Mouse (Mus musculus) hindbrain, embryonic 11.5 days (tissue): ENCODE measurements at regions not wholly inside any gene's neighbourhood (a gene's known extent, or its start where the extent isn't known, plus 50 kb on each side); places are given as distances from the start of the nearest gene placed in this dataset.
A peak's percentile ranks its signal among the peaks of the same experiment; 100 is the strongest.

Experiments
- ATAC-seq: fragments of 200-750 bp; cut with Nextera tagmentation; 2 replicates; pipeline ENCODE4 v1.8.0; 2017; ENCODE audit warnings: mild to moderate bottlenecking, moderate TSS enrichment, moderate library complexity; ENCODE audit not compliant: low FRiP score
- DNase-seq: peaks from one replicate; pipeline ENCODE4 v3.0.0-alpha.2; 2015; ENCODE audit warnings: low spot score
- H3K27ac ChIP-seq: fragments of 300-500 bp; sonication (generic); 2 replicates; pipeline ENCODE4 v1.5.1; 2014; ENCODE audit warnings: mild to moderate bottlenecking, low read depth, low read length
- H3K27me3 ChIP-seq: fragments of 300-500 bp; sonication (generic); 2 replicates; pipeline ENCODE4 v1.6.1; 2014; ENCODE audit warnings: mild to moderate bottlenecking, low read length, moderate library complexity, mixed read lengths; ENCODE audit not compliant: control insufficient read depth, insufficient read depth
- H3K36me3 ChIP-seq: fragments of 300-500 bp; sonication (generic); 2 replicates; pipeline ENCODE4 v1.6.1; 2014; ENCODE audit warnings: mild to moderate bottlenecking, low read length, moderate library complexity, mixed read lengths; ENCODE audit not compliant: control insufficient read depth, insufficient read depth
- H3K4me1 ChIP-seq: fragments of 300-500 bp; sonication (generic); replicated peaks from 2 replicates; pipeline ENCODE4 v1.6.1; 2014; ENCODE audit warnings: low read length, mixed read lengths; ENCODE audit not compliant: control insufficient read depth, insufficient read depth
- H3K4me2 ChIP-seq: fragments of 300-500 bp; sonication (generic); replicated peaks from 2 replicates; pipeline ENCODE4 v1.6.1; 2014; ENCODE audit warnings: mild to moderate bottlenecking, low read depth, low read length
- H3K4me3 ChIP-seq: fragments of 300-500 bp; sonication (generic); 2 replicates; pipeline ENCODE4 v1.5.1; 2014; ENCODE audit warnings: low read depth, low read length
- H3K9ac ChIP-seq: fragments of 300-500 bp; sonication (generic); 2 replicates; pipeline ENCODE4 v1.6.1; 2014; ENCODE audit warnings: low read depth, low read length
- H3K9me3 ChIP-seq: fragments of 300-500 bp; sonication (generic); 2 replicates; pipeline ENCODE4 v1.6.1; 2016; ENCODE audit warnings: low read length; ENCODE audit not compliant: control insufficient read depth
- WGBS: fragments of 180-500 bp; shearing (Covaris S2); extraction: QIAGEN DNeasy Blood & Tissue Kit; methylation state at CpG from one replicate; pipeline ENCODE4 v1.1.7; 2014; 5-methylcytosine and 5-hydroxymethylcytosine counted together

- no peak for DNase-seq
- no peaks in the 10 kb centered on the region for H3K9me3 ChIP-seq
- no peaks in the 10 kb centered on the region for H3K27me3 ChIP-seq
- H3K9ac ChIP-seq, result no peak overlapping the region
- no peaks in the 10 kb centered on the region for H3K4me1 ChIP-seq
- H3K4me3 ChIP-seq, result no peak overlapping the region
- no peak overlapping the region for H3K4me2 ChIP-seq
- H3K36me3 ChIP-seq, result no peaks in the 10 kb centered on the region
- WGBS, result 59% methylated on average over 9 of the region's 9 CpGs
- no peak overlapping the region for H3K27ac ChIP-seq
- peak; percentile 78 for ATAC-seq
These were observed 126.2 kb downstream of the Gas1 start for GRCm38 (mm10) chr13:60050799-60051580.

- Histone ChIP-seq H3K27ac (no peak overlapping the region), H3K4me1 (no peaks in the 10 kb centered on the region), H3K4me3 (no peak overlapping the region), H3K9ac (no peak overlapping the region), H3K36me3 (no peaks in the 10 kb centered on the region), H3K27me3 (no peaks in the 10 kb centered on the region), H3K9me3 (no peaks in the 10 kb centered on the region), H3K4me2 (no peak overlapping the region)
- ATAC-seq (no peak), DNase-seq (no peak)
- WGBS, result 69% methylated on average over 3 of the region's 3 CpGs
These were observed 127.5 kb downstream of the Gas1 start for GRCm38 (mm10) chr13:60049703-60050102.

- no peak overlapping the region for H3K4me3 ChIP-seq
- no peak overlapping the region for H3K4me2 ChIP-seq
- H3K9ac ChIP-seq, result no peak overlapping the region
- no peak for ATAC-seq
- 72% methylated on average over 9 of the region's 9 CpGs for WGBS
- H3K27me3 ChIP-seq, result no peaks in the 10 kb centered on the region
- H3K36me3 ChIP-seq, result no peaks in the 10 kb centered on the region
- no peak overlapping the region for H3K27ac ChIP-seq
- no peaks in the 10 kb centered on the region for H3K9me3 ChIP-seq
- no peak for DNase-seq
- H3K4me1 ChIP-seq, result no peaks in the 10 kb centered on the region
These were observed 129.1 kb downstream of the Gas1 start for GRCm38 (mm10) chr13:60047791-60048730.

GRCm38 (mm10) chr13:60045752-60046151 is 131.4 kb downstream of the Gas1 start:
- H3K36me3 ChIP-seq, result no peaks in the 10 kb centered on the region
- H3K4me2 ChIP-seq, result no peak overlapping the region
- ATAC-seq (no peak), DNase-seq (no peak)
- no peaks in the 10 kb centered on the region for H3K9me3 ChIP-seq
- no peaks in the 10 kb centered on the region for H3K4me1 ChIP-seq
- H3K4me3 ChIP-seq, result no peak overlapping the region
- no peaks in the 10 kb centered on the region for H3K27me3 ChIP-seq
- H3K27ac ChIP-seq, result no peak overlapping the region
- H3K9ac ChIP-seq, result no peak overlapping the region
- WGBS, result 62% methylated on average over 4 of the region's 4 CpGs

- Histone ChIP-seq H3K36me3 (no peaks in the 10 kb centered on the region), H3K27ac (no peak overlapping the region), H3K9ac (no peak overlapping the region), H3K4me3 (no peak overlapping the region), H3K9me3 (no peaks in the 10 kb centered on the region), H3K4me2 (no peak overlapping the region), H3K27me3 (no peaks in the 10 kb centered on the region), H3K4me1 (no peaks in the 10 kb centered on the region)
- 43% methylated on average over 6 of the region's 6 CpGs for WGBS
- DNase-seq (no peak), ATAC-seq (no peak)
These were observed 132.3 kb downstream of the Gas1 start for GRCm38 (mm10) chr13:60044876-60045275.

GRCm38 (mm10) chr13:60042443-60042842 is 134.7 kb downstream of the Gas1 start:
- 77% methylated on average over 2 of the region's 2 CpGs for WGBS

GRCm38 (mm10) chr13:60035536-60036130 is 141.5 kb downstream of the Gas1 start:
- Histone ChIP-seq H3K36me3 (no peaks in the 10 kb centered on the region), H3K9me3 (no peaks in the 10 kb centered on the region), H3K27me3 (no peaks in the 10 kb centered on the region), H3K4me1 (no peaks in the 10 kb centered on the region), H3K9ac (no peak overlapping the region), H3K4me2 (no peak overlapping the region), H3K27ac (no peak overlapping the region), H3K4me3 (no peak overlapping the region)
- DNase-seq, result no peak
- no peak for ATAC-seq
- WGBS, result 87% methylated on average over 7 of the region's 7 CpGs

More at GRCm38 (mm10) chr13:60042443-60042842, 134.7 kb downstream of the Gas1 start:
- Histone ChIP-seq H3K4me3 (no peak overlapping the region), H3K9ac (no peak overlapping the region), H3K27me3 (no peaks in the 10 kb centered on the region), H3K4me1 (no peaks in the 10 kb centered on the region), H3K4me2 (no peak overlapping the region), H3K27ac (no peak overlapping the region), H3K36me3 (no peaks in the 10 kb centered on the region), H3K9me3 (no peaks in the 10 kb centered on the region)
- no peak for ATAC-seq
- no peak for DNase-seq

GRCm38 (mm10) chr13:60033116-60033515 is 144.0 kb downstream of the Gas1 start:
- WGBS, result 76% methylated on average over 2 of the region's 2 CpGs
- Histone ChIP-seq H3K9ac (no peak overlapping the region), H3K36me3 (no peaks in the 10 kb centered on the region), H3K27ac (no peak overlapping the region), H3K9me3 (no peaks in the 10 kb centered on the region), H3K4me1 (no peaks in the 10 kb centered on the region), H3K4me3 (no peak overlapping the region), H3K27me3 (no peaks in the 10 kb centered on the region), H3K4me2 (no peak overlapping the region)
- DNase-seq (no peak), ATAC-seq (no peak)
